In genomic region chr3:144672016-144672415, GRCm38 (mm10) we compare ENCODE assay signal across 29 mouse cellular contexts. TPM values are rescaled to one million over a fixed set of nuclear protein-coding genes. Genes with fewer than 3 reads are reported as not detected.
DNase-seq lines count a peak whose midpoint lies in the region; ATAC-seq lines count a peak whose summit lies in the region.
"Had no signal": no experiment of that assay in that cellular context is flagged by ENCODE, and none has a peak within 500 bp of the region (broad histone marks: within the 10 kb centered on the region; RNA-seq: fewer than 3 reads in every experiment).

No protein-coding gene starts in this region.

- intact Hi-C loops in heart, postnatal 10 days (cut with DNase I), result no loop called here

- H3K4me1 ChIP-seq in heart, embryonic 12.5 days (replicated peaks), result peaks cover 10% of the 10 kb centered on the region
- peaks cover 81% of the 10 kb centered on the region for H3K4me1 ChIP-seq in liver, embryonic 13.5 days (replicated peaks)
- peaks cover 16% of the 10 kb centered on the region for H3K4me1 ChIP-seq in midbrain, embryonic 10.5 days
- H3K4me1 ChIP-seq: embryonic facial prominence, embryonic 13.5 days; forebrain, embryonic 12.5 days; hindbrain, embryonic 13.5 days; limb, embryonic 10.5 days; limb, embryonic 15.5 days; lung, embryonic 15.5 days had no signal

- no peaks in the 10 kb centered on the region for H3K36me3 ChIP-seq in heart, embryonic 12.5 days
- H3K36me3 ChIP-seq in liver, embryonic 13.5 days, result no peaks in the 10 kb centered on the region
- H3K36me3 ChIP-seq in midbrain, embryonic 10.5 days, result no peaks in the 10 kb centered on the region
- H3K36me3 ChIP-seq: embryonic facial prominence, embryonic 13.5 days; forebrain, embryonic 12.5 days; G1E; heart, embryonic 15.5 days; hindbrain, embryonic 13.5 days; limb, embryonic 10.5 days; limb, embryonic 15.5 days; lung, embryonic 15.5 days had no signal

- no peak for ATAC-seq in heart, embryonic 12.5 days (ENCODE audit: insufficient number of reproducible peaks, low FRiP score)
- no peak for ATAC-seq in liver, embryonic 13.5 days (ENCODE audit: low read depth)
- ATAC-seq: forebrain, postnatal 0 days; intestine, embryonic 16.5 days; midbrain, embryonic 16.5 days; Patski had no signal

- H3K27me3 ChIP-seq in heart, embryonic 12.5 days (replicated peaks), result 0 out of 2 replicates have a peak, but pooled peaks cover 3% of the 10 kb centered on the region
- no peaks in the 10 kb centered on the region for H3K27me3 ChIP-seq in liver, embryonic 13.5 days
- peaks cover 9% of the 10 kb centered on the region; the same call in 1 of the 2 replicates for H3K27me3 ChIP-seq in midbrain, embryonic 10.5 days (ENCODE audit: low read depth, poor library complexity, severe bottlenecking)
- H3K27me3 ChIP-seq: forebrain, embryonic 12.5 days; heart, embryonic 15.5 days; hindbrain, embryonic 13.5 days; limb, embryonic 15.5 days; lung, embryonic 15.5 days; Patski had no signal

- no peak overlapping the region for H3K27ac ChIP-seq in heart, embryonic 12.5 days (ENCODE audit: poor library complexity, severe bottlenecking)
- peak overlapping the region; percentile 72 for H3K27ac ChIP-seq in liver, embryonic 13.5 days
- H3K27ac ChIP-seq in midbrain, embryonic 10.5 days (replicated peaks), result no peak overlapping the region
- H3K27ac ChIP-seq: embryonic facial prominence, embryonic 13.5 days; forebrain, embryonic 12.5 days; heart, embryonic 15.5 days; hindbrain, embryonic 13.5 days; limb, embryonic 10.5 days; limb, embryonic 15.5 days; lung, embryonic 15.5 days had no signal

- DNase-seq in heart, adult 11 months, result peak; percentile 94
- DNase-seq in heart, postnatal 10 days, result peak; percentile 56 to 63
- no peak for DNase-seq in heart, adult 8-10 months (ENCODE audit: low spot score)
- no peak for DNase-seq in liver, embryonic 13.5 days
- no peak for DNase-seq in midbrain, embryonic 10.5 days (ENCODE audit: low spot score)
- DNase-seq in embryo, embryonic 10.5 days (ENCODE audit: low spot score), result no peak
- DNase-seq: adrenal gland, postnatal 10 days; cerebellum, adult 11-12 months; cerebellum, adult 9-11 months; forebrain, postnatal 0 days; kidney, adult 8-10 months; kidney, postnatal 10 days; layer of hippocampus, postnatal 36 days; spleen, adult 18-20 months; thymus, adult 18-20 months; thymus, postnatal 25 days had no signal

- no peak overlapping the region for H3K4me2 ChIP-seq in heart, embryonic 12.5 days
- H3K4me2 ChIP-seq in liver, embryonic 13.5 days, result peak overlapping the region; percentile 56
- H3K4me2 ChIP-seq: embryonic facial prominence, embryonic 13.5 days; forebrain, embryonic 12.5 days; heart, embryonic 15.5 days; hindbrain, embryonic 13.5 days; limb, embryonic 15.5 days; lung, embryonic 15.5 days; midbrain, embryonic 11.5 days had no signal

- no peaks in the 10 kb centered on the region for H3K9me3 ChIP-seq in heart, embryonic 12.5 days (replicated peaks)
- no peaks in the 10 kb centered on the region for H3K9me3 ChIP-seq in liver, embryonic 13.5 days (replicated peaks)
- no peaks in the 10 kb centered on the region for H3K9me3 ChIP-seq in midbrain, embryonic 10.5 days (replicated peaks)
- H3K9me3 ChIP-seq: embryonic facial prominence, embryonic 13.5 days; forebrain, embryonic 12.5 days; G1E; heart, embryonic 15.5 days; hindbrain, embryonic 13.5 days; limb, embryonic 10.5 days; limb, embryonic 15.5 days; lung, embryonic 15.5 days had no signal

- H3K9ac ChIP-seq in heart, embryonic 12.5 days, result no peak overlapping the region
- peak overlapping the region; percentile 27; the same call in 1 of the 2 replicates for H3K9ac ChIP-seq in liver, embryonic 13.5 days
- H3K9ac ChIP-seq: embryonic facial prominence, embryonic 13.5 days; forebrain, embryonic 12.5 days; forebrain, postnatal 0 days; heart, embryonic 15.5 days; hindbrain, embryonic 13.5 days; limb, embryonic 15.5 days; lung, embryonic 15.5 days had no signal

- H3K4me3 ChIP-seq in heart, embryonic 12.5 days, result no peak overlapping the region
- H3K4me3 ChIP-seq in liver, embryonic 13.5 days (replicated peaks), result no peak overlapping the region
- H3K4me3 ChIP-seq in midbrain, embryonic 10.5 days, result no peak overlapping the region
- H3K4me3 ChIP-seq: embryonic facial prominence, embryonic 13.5 days; forebrain, embryonic 12.5 days; heart, embryonic 15.5 days; hindbrain, embryonic 13.5 days; limb, embryonic 10.5 days; limb, embryonic 15.5 days; lung, embryonic 15.5 days had no signal

- WGBS in heart, embryonic 12.5 days, result 49% methylated on average over 8 of the region's 8 CpGs
- WGBS in liver, embryonic 13.5 days (ENCODE audit: insufficient replicate concordance), result 49% methylated on average over 8 of the region's 8 CpGs
- WGBS in midbrain, embryonic 10.5 days, result 86% methylated on average over 8 of the region's 8 CpGs

RNA-seq across cellular contexts. Expression of gene Sh3glb1, which starts 48.1 kb away (rescaled TPM):
- 145 and 147 TPM in 2 replicates for polyA plus RNA-seq in heart, embryonic 12.5 days (2016; fragmentation: Nextera tagmentation; extraction: Ambion mirVana)
- 100 to 1,000 TPM; 288 to 292 TPM for total RNA-seq in heart, postnatal 10 days (2021)
- total RNA-seq in heart, adult 8-10 months (2022), result 100 to 1,000 TPM; 329 to 372 (median 356) TPM
- 88.0 and 103 TPM in 2 replicates for polyA plus RNA-seq in liver, embryonic 13.5 days (2015; fragmentation: Nextera tagmentation; extraction: Ambion mirVana)
- 65.2 and 71.0 TPM in 2 replicates for polyA plus RNA-seq in midbrain, embryonic 10.5 days (2016; fragmentation: Nextera tagmentation; extraction: Ambion mirVana)

Comparison
In these comparisons a context has a peak if more than half of its experiments do, and no peak if none do; other contexts are left out.
1. DNase-seq: peak in heart, adult 11 months (single experiment) and heart, postnatal 10 days (2 of 2); none in heart, adult 8-10 months (single experiment), liver, embryonic 13.5 days (single experiment), midbrain, embryonic 10.5 days (single experiment) and embryo, embryonic 10.5 days (single experiment).